Mouse (Mus musculus): Measurements from ENCODE around the gene Wnt9b.
"Not testable (repeated sequence)": the region's sequence is repeated elsewhere in the genome, so short reads cannot be mapped to it uniquely, and the experiment has no call there.

Wnt9b gene

GRCm38 (mm10) chr11:103749306-103750089, at the start of gene Wnt9b:
TSS of gene Wnt9b (minus strand) at chr11:103749821.
- peak; percentile 78 for DNase-seq

- DNase-seq: no peak
Measured at GRCm38 (mm10) chr11:103789951-103790350, 40.3 kb upstream of the Wnt9b start.

- DNase-seq: no peak
Measured at GRCm38 (mm10) chr11:103780152-103780551, 30.5 kb upstream of the Wnt9b start.

- DNase-seq: no peak
Measured at GRCm38 (mm10) chr11:103774228-103774530, 24.6 kb upstream of the Wnt9b start.

- DNase-seq: no peak
Measured at GRCm38 (mm10) chr11:103773387-103774227, 24.0 kb upstream of the Wnt9b start, which contains the start of gene Wnt3. TSS of gene Wnt3 (plus strand) at chr11:103774150.

- no peak for DNase-seq
Measured at GRCm38 (mm10) chr11:103772505-103773386, 23.1 kb upstream of the Wnt9b start.

- DNase-seq: no peak
Measured at GRCm38 (mm10) chr11:103771160-103771817, 21.7 kb upstream of the Wnt9b start.

GRCm38 (mm10) chr11:103765556-103766011, 16.0 kb upstream of the Wnt9b start:
- DNase-seq: no peak

- DNase-seq: no peak
Measured at GRCm38 (mm10) chr11:103764601-103765000, 15.0 kb upstream of the Wnt9b start.

- DNase-seq: peak; percentile 57
Measured at GRCm38 (mm10) chr11:103763410-103764163, 14.0 kb upstream of the Wnt9b start.

- DNase-seq: not testable (repeated sequence)
Measured at GRCm38 (mm10) chr11:103760891-103761290, 11.3 kb upstream of the Wnt9b start.

- DNase-seq: no peak
Measured at GRCm38 (mm10) chr11:103760101-103760500, 10.5 kb upstream of the Wnt9b start.

GRCm38 (mm10) chr11:103758706-103759105, 9.1 kb upstream of the Wnt9b start:
- DNase-seq: peak; percentile 93

- DNase-seq: no peak
Measured at GRCm38 (mm10) chr11:103758054-103758453, 8.4 kb upstream of the Wnt9b start.

- no peak for DNase-seq
Measured at GRCm38 (mm10) chr11:103750612-103751011, 991 bp upstream of the Wnt9b start.

GRCm38 (mm10) chr11:103735046-103735781, 14.4 kb downstream of the Wnt9b start:
- peak; percentile 79 for DNase-seq

- DNase-seq: peak; percentile 65
Measured at GRCm38 (mm10) chr11:103734411-103735045, 15.1 kb downstream of the Wnt9b start.

GRCm38 (mm10) chr11:103733961-103734360, 15.7 kb downstream of the Wnt9b start:
- DNase-seq: peak; percentile 44

- DNase-seq: no peak
Measured at GRCm38 (mm10) chr11:103733069-103733468, 16.6 kb downstream of the Wnt9b start.

- DNase-seq: no peak
Measured at GRCm38 (mm10) chr11:103732306-103732705, 17.3 kb downstream of the Wnt9b start.
